Mouse (Mus musculus): ENCODE results near the gene Slc28a1. TPM values are rescaled to one million over a fixed set of nuclear protein-coding genes. Genes with fewer than 3 reads are reported as not detected.
"Not testable (repeated sequence)": the region's sequence is repeated elsewhere in the genome, so short reads cannot be mapped to it uniquely, and the experiment has no call there.

Slc28a1 gene
- total RNA-seq, 2 experiments from 2014 or later: 0.11 TPM; not detected in 1

DNA sequence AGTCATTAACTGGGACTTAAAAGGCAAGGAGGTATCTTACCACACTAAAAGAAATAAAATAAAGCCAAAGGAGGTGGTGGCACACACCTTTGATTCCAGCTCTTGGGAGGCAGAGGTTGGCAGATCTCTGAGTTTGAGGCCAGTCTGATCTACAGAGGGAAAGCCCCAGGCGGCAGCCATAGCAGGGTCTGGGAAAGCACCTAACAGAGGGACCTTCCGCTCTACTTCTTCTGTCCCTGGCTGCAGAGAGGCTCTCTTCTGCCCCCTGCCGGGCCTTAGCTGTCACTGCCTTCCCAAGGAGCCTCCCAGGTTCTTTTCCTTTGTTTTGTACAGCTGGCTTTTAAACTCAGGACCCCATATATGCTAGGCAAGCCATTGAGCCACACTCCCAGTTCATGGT is 40.4 kb downstream of the Slc28a1 start:
- DNase-seq (ENCODE audit: low spot score in 2 of 2): peak; percentile 32 to 48
- intact Hi-C loops (cut with DNase I): loop anchor here (2.0 to 10.0 kb wide), 3 partner anchors 270 to 420 kb away; no protein-coding TSS in a partner anchor

DNA sequence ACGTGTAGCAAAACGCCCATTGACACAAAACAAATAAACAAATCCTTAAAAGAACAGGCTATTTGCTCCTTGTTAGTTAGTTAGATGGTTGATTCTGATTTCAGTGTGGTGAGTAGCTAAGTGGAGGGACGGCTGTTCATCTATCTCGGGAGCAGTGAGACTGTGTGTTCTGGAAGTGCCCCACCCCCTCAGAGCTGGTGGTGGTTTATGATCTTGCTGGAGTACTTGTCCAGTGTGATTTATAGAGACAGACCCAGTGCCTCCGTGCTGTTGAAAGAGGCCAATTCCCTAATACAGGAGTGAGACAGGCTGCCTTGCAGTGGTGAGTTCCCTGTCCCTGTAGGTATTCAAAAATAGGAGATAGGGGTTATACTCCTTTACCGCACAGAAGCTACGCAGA is 44.3 kb downstream of the Slc28a1 start:
- intact Hi-C loops (cut with DNase I): loop anchor here (10.0 kb wide), 2 partner anchors 274 to 424 kb away; no protein-coding TSS in a partner anchor
- DNase-seq (ENCODE audit: low spot score in 2 of 2): no peak

DNA sequence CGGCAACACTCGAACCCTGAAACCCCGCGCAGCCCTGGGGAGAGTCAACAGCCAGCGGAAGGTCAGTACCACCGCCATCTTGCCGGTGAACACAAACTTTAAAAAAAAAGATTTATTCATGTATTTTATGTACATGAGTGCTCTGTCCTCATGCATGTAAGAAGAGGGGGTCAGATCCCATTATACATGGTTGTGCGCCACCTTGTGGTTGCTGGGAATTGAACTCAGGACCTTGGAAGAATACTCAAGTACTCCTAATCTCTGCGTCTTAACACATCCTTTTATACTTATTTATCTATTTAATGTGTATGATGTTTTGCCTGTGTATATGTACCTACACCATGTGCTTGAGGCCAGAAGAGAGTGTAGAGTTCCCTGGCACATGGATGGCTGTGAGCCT is 47.1 kb downstream of the Slc28a1 start:
- DNase-seq (ENCODE audit: low spot score in 2 of 2): peak in 1 of 2 experiments; percentile 12
- intact Hi-C loops (cut with DNase I): loop anchor here (10.0 kb wide), 1 partner anchor 413 kb away; the partner anchor contains the start of gene Whamm

DNA sequence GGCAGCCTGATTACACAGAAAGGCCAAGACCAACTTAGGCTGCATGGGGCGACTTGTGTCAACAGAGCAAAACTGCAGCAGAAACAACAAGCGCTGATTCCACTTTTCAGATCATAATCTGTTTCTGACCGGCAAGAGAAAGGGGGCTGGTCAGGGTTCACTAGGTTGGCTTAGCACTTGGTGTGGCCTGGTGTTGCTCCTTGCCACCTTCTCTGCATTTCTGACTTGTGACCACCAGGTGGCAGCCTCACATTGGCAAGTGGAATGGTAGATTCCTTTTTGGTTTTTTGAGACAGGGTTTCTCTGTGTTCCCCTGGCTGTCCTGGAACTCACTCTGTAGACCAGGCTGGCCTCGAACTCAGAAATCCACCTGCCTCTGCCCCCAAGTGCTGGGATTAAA is 47.7 kb downstream of the Slc28a1 start:
- intact Hi-C loops (cut with DNase I): loop anchor here (10.0 kb wide), 1 partner anchor 412 kb away; the partner anchor contains the start of gene Whamm
- DNase-seq (ENCODE audit: low spot score in 2 of 2): peak; percentile 63 to 75

DNA sequence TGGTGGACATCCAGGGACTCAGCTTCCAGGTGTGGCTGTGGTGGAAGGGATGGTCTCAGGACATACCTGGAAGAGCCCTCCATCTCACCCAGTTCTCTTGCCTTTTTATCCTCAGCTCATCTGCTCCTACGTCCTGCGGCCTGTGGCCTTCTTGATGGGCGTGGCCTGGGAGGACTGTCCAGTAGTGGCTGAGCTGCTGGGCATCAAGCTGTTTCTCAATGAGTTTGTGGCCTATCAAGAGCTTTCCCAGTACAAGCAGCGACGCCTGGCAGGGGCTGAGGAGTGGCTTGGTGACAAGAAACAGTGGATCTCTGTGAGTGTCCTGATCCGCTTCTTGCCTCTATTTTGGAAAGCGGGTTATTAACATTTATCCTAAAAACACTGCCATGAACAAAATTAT is 49.8 kb downstream of the Slc28a1 start:
- DNase-seq (ENCODE audit: low spot score in 2 of 2): no peak
- intact Hi-C loops (cut with DNase I): loop anchor here (10.0 kb wide), 1 partner anchor 410 kb away; the partner anchor contains the start of gene Whamm

DNA sequence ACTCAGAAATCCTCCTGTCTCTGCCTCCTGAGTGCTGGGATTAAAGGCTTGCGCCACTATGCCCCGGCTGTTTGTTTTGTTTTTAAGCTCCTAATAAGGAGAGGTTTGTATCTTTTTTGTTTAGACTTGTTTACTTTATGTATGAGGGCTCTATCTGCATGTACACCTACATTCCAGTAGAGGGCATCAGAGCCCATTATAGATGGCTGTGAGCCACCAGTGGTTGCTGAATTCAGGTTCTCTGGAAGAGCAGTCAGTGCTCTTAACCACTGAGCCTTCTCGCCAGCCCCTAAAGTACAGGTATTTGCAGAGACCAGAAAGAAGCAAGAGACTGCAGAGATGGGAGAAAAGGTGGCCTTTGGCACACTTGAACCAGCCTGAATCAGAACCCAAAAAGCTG is 52.5 kb downstream of the Slc28a1 start:
- peak; percentile 50 to 59 for DNase-seq (ENCODE audit: low spot score in 2 of 2)
- intact Hi-C loops (cut with DNase I): loop anchor here (2.0 to 10.0 kb wide), 2 partner anchors 174 to 408 kb away; partner anchors contain the start of gene Whamm

DNA sequence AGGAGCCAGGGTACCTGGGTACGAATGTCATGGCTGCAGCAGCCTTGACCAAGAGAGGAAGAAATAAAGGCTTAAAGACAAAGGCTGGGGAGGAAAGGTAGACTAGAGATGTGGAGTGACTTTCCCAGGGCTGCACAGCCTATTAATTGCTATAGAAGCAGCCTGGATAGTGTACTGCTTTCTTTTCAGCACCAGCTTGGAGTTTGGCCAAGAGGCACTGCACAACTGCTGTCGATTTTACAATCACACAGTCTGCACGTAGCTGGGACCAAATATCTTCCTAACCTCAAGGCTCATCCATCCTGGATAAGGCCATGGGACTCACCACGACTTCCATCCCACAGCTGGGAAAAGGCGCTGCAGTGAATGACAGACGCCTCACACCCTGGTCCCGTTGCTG is 54.8 kb downstream of the Slc28a1 start:
- no peak for DNase-seq (ENCODE audit: low spot score in 2 of 2)
- intact Hi-C loops (cut with DNase I): loop anchor here (10.0 kb wide), 1 partner anchor 405 kb away; the partner anchor contains the start of gene Whamm

- intact Hi-C loops (cut with DNase I): no loop called here
- no peak for DNase-seq (ENCODE audit: low spot score in 2 of 2)
Observed at GRCm38 (mm10) chr7:81173931-81174330, 59.3 kb downstream of the Slc28a1 start.

DNA sequence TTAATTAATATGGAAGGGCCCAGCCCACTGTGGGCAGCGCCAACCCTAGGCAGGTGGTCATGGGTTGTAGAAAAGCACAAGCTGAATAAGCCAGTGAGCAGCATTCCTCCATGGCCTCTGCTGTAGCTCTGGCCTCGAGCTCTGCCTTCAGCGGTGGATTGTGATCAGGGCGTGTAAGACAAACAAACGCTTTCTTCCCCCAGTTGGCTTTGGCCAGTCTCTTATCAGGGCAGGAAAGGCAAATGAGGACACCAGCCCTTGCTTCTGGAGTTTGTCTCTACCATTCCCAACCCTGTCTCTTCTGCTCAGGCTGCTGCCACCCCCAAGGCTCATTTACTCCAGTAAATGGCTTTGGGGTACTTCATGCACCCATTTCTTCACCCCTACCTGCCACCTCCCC is 60.1 kb downstream of the Slc28a1 start:
- intact Hi-C loops (cut with DNase I): no loop called here
- DNase-seq (ENCODE audit: low spot score in 2 of 2): no peak

- intact Hi-C loops (cut with DNase I): no loop called here
- DNase-seq (ENCODE audit: low spot score in 2 of 2): no peak
Observed at GRCm38 (mm10) chr7:81176187-81176769, 61.7 kb downstream of the Slc28a1 start.

- intact Hi-C loops (cut with DNase I): no loop called here
- DNase-seq (ENCODE audit: low spot score in 2 of 2): peak; percentile 16 to 67
Observed at GRCm38 (mm10) chr7:81179494-81179893, 64.9 kb downstream of the Slc28a1 start.

GRCm38 (mm10) chr7:81182492-81183175 is 68.0 kb downstream of the Slc28a1 start:
- DNase-seq (ENCODE audit: low spot score in 2 of 2): no peak
- intact Hi-C loops (cut with DNase I): no loop called here

- intact Hi-C loops (cut with DNase I): no loop called here
- DNase-seq (ENCODE audit: low spot score in 2 of 2): no peak
Observed at GRCm38 (mm10) chr7:81183181-81183580, 68.6 kb downstream of the Slc28a1 start.

DNA sequence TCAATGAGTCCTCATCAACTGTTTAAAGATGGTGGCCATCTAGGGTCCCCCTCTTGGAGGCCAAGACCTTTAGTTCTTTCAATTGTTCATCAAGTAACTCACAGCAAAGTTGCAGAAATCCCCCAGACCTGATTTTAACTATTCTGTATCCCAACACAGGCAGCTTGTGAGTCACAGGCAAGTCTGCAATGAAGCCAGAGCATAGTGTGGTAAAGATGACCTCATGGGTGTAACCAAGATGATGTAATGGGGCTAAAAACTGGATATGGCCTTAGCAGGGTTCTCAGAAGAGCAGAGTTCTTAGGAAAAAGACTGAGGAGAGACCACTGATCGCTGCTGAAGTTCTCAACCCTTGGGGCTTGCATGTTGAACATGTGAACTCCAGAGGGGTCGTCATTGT is 69.5 kb downstream of the Slc28a1 start:
- DNase-seq (ENCODE audit: low spot score in 2 of 2): no peak
- intact Hi-C loops (cut with DNase I): no loop called here

DNA sequence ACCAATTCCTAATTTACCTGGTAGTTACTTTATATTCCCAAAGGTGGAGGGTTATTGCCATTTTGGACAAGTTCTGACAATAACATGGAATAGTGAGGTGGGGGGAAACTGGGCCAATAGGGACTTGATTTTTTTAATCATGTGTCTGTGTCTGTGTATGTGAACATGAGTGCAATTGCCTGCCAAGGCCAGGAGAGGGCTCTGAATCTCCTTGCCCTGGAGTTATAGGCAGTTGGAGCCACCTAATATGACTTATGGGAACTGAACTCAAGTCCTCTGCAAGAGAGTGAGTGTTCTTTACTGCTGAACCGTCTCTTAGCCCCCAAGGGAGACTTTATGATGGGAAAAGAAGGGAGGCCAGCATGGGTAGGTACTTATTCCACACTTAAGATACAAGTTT is 70.1 kb downstream of the Slc28a1 start:
- no peak for DNase-seq (ENCODE audit: low spot score in 2 of 2)
- intact Hi-C loops (cut with DNase I): loop anchor here (5.0 kb wide), 1 partner anchor 558 kb away; no protein-coding TSS in a partner anchor

DNA sequence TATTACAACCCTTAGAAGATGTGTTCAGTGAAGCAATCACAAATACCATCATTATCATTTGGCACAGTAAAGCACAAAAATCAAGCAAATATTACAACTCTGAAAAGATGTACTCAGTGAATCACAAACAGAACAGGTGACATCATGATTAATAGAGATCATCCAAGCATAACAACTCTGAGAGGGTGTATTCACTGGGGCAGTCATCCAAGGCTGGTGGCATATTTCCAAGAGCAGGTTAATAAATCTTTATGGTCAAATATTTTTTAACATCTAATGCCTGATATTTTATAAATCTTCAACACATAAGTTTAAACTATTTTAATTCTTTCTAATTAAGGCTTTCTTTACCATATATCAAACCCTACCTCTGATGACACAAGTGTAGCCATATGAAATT is 71.4 kb downstream of the Slc28a1 start:
- intact Hi-C loops (cut with DNase I): loop anchor here (5.0 kb wide), 1 partner anchor 556 kb away; no protein-coding TSS in a partner anchor
- DNase-seq (ENCODE audit: low spot score in 2 of 2): not testable (repeated sequence)

DNA sequence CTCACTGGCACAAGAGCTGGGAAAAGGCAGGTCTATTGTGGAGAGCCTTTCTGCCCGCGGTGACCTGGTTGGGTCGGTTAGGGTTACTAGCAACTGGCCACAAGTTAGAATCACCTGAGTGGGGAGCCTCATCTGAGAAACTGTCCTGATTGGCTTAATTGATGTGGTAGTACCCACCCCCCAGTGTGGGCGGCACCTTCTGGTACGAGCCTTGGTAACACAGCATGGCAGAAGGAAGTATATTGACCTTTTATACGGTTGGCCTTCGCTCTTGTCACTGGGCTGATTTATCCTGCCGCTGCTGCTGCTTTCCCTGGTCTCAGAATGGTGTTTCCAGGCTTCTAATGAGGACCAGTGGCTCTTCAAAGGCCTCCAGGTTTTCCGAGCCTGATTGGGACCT is 74.6 kb downstream of the Slc28a1 start:
- intact Hi-C loops (cut with DNase I): loop anchor here (5.0 kb wide), 1 partner anchor 553 kb away; no protein-coding TSS in a partner anchor

DNA sequence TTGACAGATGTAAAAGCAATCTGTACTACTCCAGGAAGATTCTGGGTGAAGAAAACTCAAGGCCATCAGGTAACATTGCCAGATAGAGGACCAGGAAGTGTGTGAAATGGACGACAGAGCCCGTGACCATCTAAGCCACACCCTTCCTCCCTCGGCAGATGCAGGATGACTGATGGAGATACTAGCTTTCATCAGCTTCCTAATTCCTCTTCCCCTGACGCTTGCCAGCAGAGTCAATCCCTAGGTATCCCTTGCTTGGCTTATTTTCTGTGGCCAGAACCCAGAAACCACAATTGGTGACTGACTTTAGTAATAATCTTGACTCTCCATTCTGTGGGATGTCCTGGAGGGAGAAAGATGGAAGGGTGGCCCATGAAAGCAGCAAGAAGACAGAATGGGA is 80.9 kb downstream of the Slc28a1 start:
- intact Hi-C loops (cut with DNase I): no loop called here
- DNase-seq (ENCODE audit: low spot score in 2 of 2): no peak

More for the DNA sequence above, 74.6 kb downstream of the Slc28a1 start:
- DNase-seq (ENCODE audit: low spot score in 2 of 2): no peak

DNA sequence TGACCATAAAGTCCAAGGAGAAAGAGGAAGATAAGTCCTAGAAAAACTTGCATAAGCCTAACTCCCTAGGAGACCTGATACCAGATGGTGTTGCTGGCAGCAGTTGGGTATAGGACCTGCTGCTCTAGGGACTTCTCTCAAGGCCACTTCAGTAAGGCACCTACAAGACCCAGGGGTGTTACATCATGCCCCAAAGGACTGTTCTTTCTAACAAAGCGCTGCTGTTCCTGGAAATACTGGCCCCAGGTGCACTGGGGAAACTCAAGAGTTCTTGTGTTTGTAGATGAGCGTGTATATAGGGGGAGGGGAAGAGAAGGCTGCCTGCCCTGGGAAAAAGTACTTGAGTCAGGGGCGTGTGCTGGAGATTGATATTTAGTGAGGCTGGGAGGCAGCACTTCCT is 82.2 kb downstream of the Slc28a1 start:
- intact Hi-C loops (cut with DNase I): no loop called here
- DNase-seq (ENCODE audit: low spot score in 2 of 2): no peak

DNA sequence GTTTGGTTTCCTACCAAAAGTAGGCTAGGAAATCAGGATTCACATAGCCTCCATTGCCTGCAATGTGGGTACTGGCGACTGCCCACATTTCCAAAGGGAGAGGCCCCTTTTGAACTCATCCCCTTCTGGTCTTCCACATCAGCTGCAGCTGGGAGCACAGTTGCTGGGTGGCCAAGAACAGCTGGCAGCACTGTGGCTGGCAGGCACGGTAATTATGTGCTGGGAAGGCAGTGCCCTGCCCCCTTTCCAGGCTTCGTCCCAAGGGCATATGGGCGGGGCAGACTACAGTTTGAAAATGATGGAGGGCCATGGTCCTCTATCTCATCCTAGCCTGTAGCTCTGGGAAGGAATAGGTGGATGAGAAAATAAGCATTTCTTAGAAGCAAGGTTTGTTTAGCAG is 83.9 kb downstream of the Slc28a1 start:
- intact Hi-C loops (cut with DNase I): no loop called here
- no peak for DNase-seq (ENCODE audit: low spot score in 2 of 2)

- intact Hi-C loops (cut with DNase I): no loop called here
- no peak for DNase-seq (ENCODE audit: low spot score in 2 of 2)
Observed at GRCm38 (mm10) chr7:81199109-81199508, 84.5 kb downstream of the Slc28a1 start.

Data from left cerebral cortex, postnatal 25 days (tissue).